ENCODE assay signal across 20 mouse cellular contexts in genomic region chr4:55937833-55938232, GRCm38 (mm10).
DNase-seq lines count a peak whose midpoint lies in the region; ATAC-seq and TF ChIP-seq lines count a peak whose summit lies in the region.
"Had no signal": no experiment of that assay in that cellular context is flagged by ENCODE, and none has a peak within 500 bp of the region (broad histone marks: within the 10 kb centered on the region; RNA-seq: fewer than 3 reads in every experiment).

No protein-coding gene starts in this region.

- dilution Hi-C loops in CH12.LX (cut with MboI; ENCODE audit: extremely low pct_ligation_motif_present, extremely low pct_unique_long_range_greater_than_20kb, low sequenced_read_pairs), result no loop called here

- H3K9me3 ChIP-seq in CH12.LX (replicated peaks; ENCODE audit: low read length) (no peaks in the 10 kb centered on the region), ES-E14 (ENCODE audit: control insufficient read depth, insufficient read depth, low read depth, low read length) (no peaks in the 10 kb centered on the region)
- no peaks in the 10 kb centered on the region for H3K9me3 ChIP-seq in heart, embryonic 11.5 days (replicated peaks; ENCODE audit: control insufficient read depth, low read length)

- H3K4me1 ChIP-seq in CH12.LX (ENCODE audit: control insufficient read depth in 1 of 2, insufficient read depth in 2 of 2) (no peaks in the 10 kb centered on the region), ES-E14 (ENCODE audit: control insufficient read depth in 2 of 2, insufficient read depth in 2 of 2, low read length in 2 of 2, poor library complexity in 1 of 2) (no peaks in the 10 kb centered on the region)
- H3K4me1 ChIP-seq in heart, embryonic 11.5 days (ENCODE audit: control insufficient read depth, insufficient read depth, low read length), result no peaks in the 10 kb centered on the region

- TF ChIP-seq POLR2A in CH12.LX (IDR thresholded peaks at IDR 0.05; ENCODE audit: low read depth, low read length), result no peak

- H3K4me2 ChIP-seq in CH12.LX (ENCODE audit: insufficient read depth, low read depth, poor library complexity, severe bottlenecking), result no peak overlapping the region
- H3K4me2 ChIP-seq in heart, embryonic 11.5 days, result no peak overlapping the region

- no peaks in the 10 kb centered on the region for H3K27me3 ChIP-seq in CH12.LX (replicated peaks)
- H3K27me3 ChIP-seq in heart, embryonic 11.5 days (ENCODE audit: control insufficient read depth, insufficient read depth, low read length), result no peaks in the 10 kb centered on the region
- H3K27me3 ChIP-seq: Patski had no signal

- WGBS in heart, embryonic 11.5 days (ENCODE audit: insufficient replicate concordance), result 69% methylated on average over 1 of the region's 1 CpGs

- no peak for TF ChIP-seq RAD21 in CH12.LX (IDR thresholded peaks at IDR 0.05; ENCODE audit: low read depth, low read length)

- no peak for ATAC-seq in heart, embryonic 11.5 days (replicated peaks; ENCODE audit: insufficient number of reproducible peaks, low FRiP score, low TSS enrichment)
- ATAC-seq: activated CD4-positive, CD25-positive, alpha-beta regulatory T cell, adult 4 months; CD4-positive, CD25-positive, alpha-beta regulatory T cell, adult 4 months; Patski had no signal

- no peak for TF ChIP-seq CTCF in CH12.LX (conservative IDR thresholded peaks at IDR 0.05 in 1 of 2, IDR thresholded peaks at IDR 0.05 in 1 of 2; ENCODE audit: low read depth in 2 of 2, low read length in 2 of 2)

- DNase-seq in CH12.LX (ENCODE audit: extremely low read depth) (no peak), ES-E14 (ENCODE audit: low read depth, low spot score) (no peak)
- no peak for DNase-seq in spleen, adult 18-20 months
- DNase-seq: adrenal gland, adult 2 months; adrenal gland, adult 8-10 months; adrenal gland, postnatal 10 days; adrenal gland, postnatal 14 days; adrenal gland, postnatal 25 days; adrenal gland, postnatal 36 days; B cell, adult 2 months; cerebellum, adult 11 months; cerebellum, adult 11-12 months; cerebellum, adult 18-20 months; cerebellum, adult 2 months; cerebellum, adult 8-10 months had no signal

- H3K27ac ChIP-seq in CH12.LX (ENCODE audit: insufficient read depth, low read depth), result no peak overlapping the region
- H3K27ac ChIP-seq in ES-E14 (ENCODE audit: insufficient read depth, low read depth, low read length, poor library complexity, severe bottlenecking), result no peak overlapping the region
- no peak overlapping the region for H3K27ac ChIP-seq in heart, embryonic 11.5 days (ENCODE audit: low read depth, low read length)

- H3K4me3 ChIP-seq in CH12.LX (replicated peaks in 1 of 3; ENCODE audit: low read depth in 2 of 3, low read length in 2 of 3, poor library complexity in 1 of 3) (no peak overlapping the region), ES-E14 (ENCODE audit: insufficient read depth in 1 of 2, low read depth in 1 of 2, low read length in 2 of 2, poor library complexity in 1 of 2, severe bottlenecking in 1 of 2) (no peak overlapping the region)
- no peak overlapping the region for H3K4me3 ChIP-seq in heart, embryonic 11.5 days (ENCODE audit: low read depth, low read length)

- in situ Hi-C loops in CH12.LX (cut with MboI; ENCODE audit: low pct_ligation_motif_present, low pct_unique_long_range_greater_than_20kb, low sequenced_read_pairs) (no loop called here), ES-E14 (cut with MboI; ENCODE audit: low sequenced_read_pairs in 2 of 2, unreplicated experiment in 2 of 2) (no loop called here)

- TF ChIP-seq EP300 in CH12.LX (IDR thresholded peaks at IDR 0.05; ENCODE audit: low read length), result no peak

- no peaks in the 10 kb centered on the region for H3K79me2 ChIP-seq in CH12.LX (replicated peaks; ENCODE audit: control insufficient read depth, extremely low read depth, insufficient read depth, poor library complexity, severe bottlenecking)

- H3K9ac ChIP-seq in CH12.LX (ENCODE audit: insufficient read depth, low read depth) (no peak overlapping the region), ES-E14 (ENCODE audit: insufficient read depth, low read depth, low read length, poor library complexity, severe bottlenecking) (no peak overlapping the region)
- no peak overlapping the region for H3K9ac ChIP-seq in heart, embryonic 11.5 days (ENCODE audit: low read depth, low read length)

- no peaks in the 10 kb centered on the region for H3K36me3 ChIP-seq in CH12.LX (replicated peaks in 1 of 2; ENCODE audit: control insufficient read depth in 1 of 2, insufficient read depth in 1 of 2, low read length in 1 of 2)
- H3K36me3 ChIP-seq in ES-E14 (ENCODE audit: control insufficient read depth, insufficient read depth, low read length, poor library complexity, severe bottlenecking), result no peaks in the 10 kb centered on the region
- no peaks in the 10 kb centered on the region for H3K36me3 ChIP-seq in heart, embryonic 11.5 days (ENCODE audit: control insufficient read depth, insufficient read depth, low read length)
- H3K36me3 ChIP-seq: G1E had no signal

TF ChIP-seq in CH12.LX, 34 proteins besides CTCF, POLR2A, EP300 and RAD21:
- peak; percentile 50; the same call in 1 of the 2 replicates for TF ChIP-seq MAFK (IDR thresholded peaks at IDR 0.05; ENCODE audit: insufficient replicate concordance, low read length)
- no peak for TF ChIP-seq TCF12 (IDR thresholded peaks at IDR 0.05; ENCODE audit: low read depth, low read length)
- no peak for TF ChIP-seq MYC (IDR thresholded peaks at IDR 0.05; ENCODE audit: low read depth, low read length)
- no peak for TF ChIP-seq MXI1 (IDR thresholded peaks at IDR 0.05; ENCODE audit: low read depth, low read length)

TF ChIP-seq in ES-E14, 5 proteins besides CTCF, POLR2A, EP300 and RAD21:
- TF ChIP-seq ZC3H11A (IDR thresholded peaks at IDR 0.05; ENCODE audit: borderline replicate concordance, low read depth, low read length), result no peak
- TF ChIP-seq HCFC1 (IDR thresholded peaks at IDR 0.05; ENCODE audit: borderline replicate concordance, insufficient read depth, low read length), result no peak
- TF ChIP-seq ZNF384 (IDR thresholded peaks at IDR 0.05; ENCODE audit: low read depth, low read length), result no peak
- peak; percentile 51; the same call in 1 of the 2 replicates for TF ChIP-seq MAFK (IDR thresholded peaks at IDR 0.05; ENCODE audit: insufficient read depth, low read depth, low read length)
- TF ChIP-seq CHD2 (IDR thresholded peaks at IDR 0.05; ENCODE audit: low read depth, low read length), result no peak
